Mouse (Mus musculus) intestine, embryonic 16.5 days (tissue): Measurements from ENCODE around the gene Plagl1. TPM values are rescaled to one million over a fixed set of nuclear protein-coding genes. Genes with fewer than 3 reads are reported as not detected.

Experiments used
- ATAC-seq: fragments of 200-750 bp; cut with Nextera tagmentation; 2 replicates; pipeline ENCODE4 v1.8.0; 2017; ENCODE audit warnings: moderate TSS enrichment, moderate library complexity
- H3K27ac ChIP-seq: fragments of 300-500 bp; sonication (generic); 2 replicates; pipeline ENCODE4 v1.5.1; 2014; ENCODE audit warnings: mild to moderate bottlenecking, low read length
- H3K27me3 ChIP-seq: fragments of 300-500 bp; sonication (generic); replicated peaks from 2 replicates; pipeline ENCODE4 v1.6.1; 2014; ENCODE audit warnings: low read length, control low read depth, mixed read lengths; ENCODE audit not compliant: control insufficient read depth, insufficient read depth
- H3K36me3 ChIP-seq: fragments of 300-500 bp; sonication (generic); 2 replicates; pipeline ENCODE4 v1.6.1; 2014; ENCODE audit warnings: low read length, control low read depth; ENCODE audit not compliant: control insufficient read depth, insufficient read depth
- H3K4me1 ChIP-seq: fragments of 300-500 bp; sonication (generic); 2 replicates; pipeline ENCODE4 v1.6.1; 2014; ENCODE audit warnings: low read length, control low read depth, mixed read lengths; ENCODE audit not compliant: control insufficient read depth, insufficient read depth
- H3K4me2 ChIP-seq: fragments of 300-500 bp; sonication (generic); 2 replicates; pipeline ENCODE4 v1.6.1; 2014; ENCODE audit warnings: low read depth, low read length, control low read depth
- H3K4me3 ChIP-seq: fragments of 300-500 bp; sonication (generic); 2 replicates; pipeline ENCODE4 v1.5.1; 2014; ENCODE audit warnings: mild to moderate bottlenecking, low read length
- H3K9ac ChIP-seq: fragments of 300-500 bp; sonication (generic); 2 replicates; pipeline ENCODE4 v1.6.1; 2014; ENCODE audit warnings: low read depth, low read length
- H3K9me3 ChIP-seq: fragments of 300-500 bp; sonication (generic); 2 replicates; pipeline ENCODE4 v1.6.1; 2016; ENCODE audit warnings: low read length, control low read depth; ENCODE audit not compliant: control insufficient read depth
- WGBS: fragments of 180-500 bp; shearing (Covaris S2); extraction: QIAGEN DNeasy Blood & Tissue Kit; methylation state at CpG from one replicate; pipeline ENCODE4 v1.1.7; 2014; 5-methylcytosine and 5-hydroxymethylcytosine counted together
- polyA plus RNA-seq: library from polyadenylated mRNA; unstranded; fragments of >200 nt; fragmentation: Nextera tagmentation; extraction: Ambion mirVana; gene quantifications from 2 replicates; pipeline ENCODE4 v1.2.1, GENCODE M21; 2015

The Plagl1 gene
- polyA plus RNA-seq, 1 experiment from 2014 or later, result 113 TPM

DNA sequence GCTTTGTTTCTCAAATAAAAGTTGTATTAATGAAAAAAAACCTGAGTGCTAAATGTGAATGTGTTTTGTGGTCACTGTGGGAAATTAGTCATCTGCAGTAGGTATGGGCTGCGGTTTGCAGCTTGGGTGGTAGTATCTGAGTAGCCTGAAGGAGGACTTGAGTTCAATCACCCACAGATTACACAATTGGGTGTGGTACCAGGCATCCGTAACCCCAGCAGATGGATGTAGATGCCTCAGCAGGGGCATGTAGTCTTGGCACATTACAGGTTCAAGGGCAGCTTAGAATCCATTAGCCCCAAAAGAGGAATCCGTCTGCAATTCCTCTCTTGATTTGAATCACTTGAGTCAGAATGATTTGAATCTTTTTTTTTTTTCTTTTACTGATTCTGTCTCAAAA lies 25.0 kb upstream of the Plagl1 start:
- no peaks in the 10 kb centered on the region for H3K36me3 ChIP-seq
- H3K27me3 ChIP-seq, result no peaks in the 10 kb centered on the region
- no peak for ATAC-seq
- no peak overlapping the region for H3K27ac ChIP-seq
- H3K9me3 ChIP-seq, result no peaks in the 10 kb centered on the region
- no peak overlapping the region for H3K9ac ChIP-seq
- H3K4me2 ChIP-seq, result no peak overlapping the region
- 85% methylated on average over 3 of the region's 3 CpGs for WGBS
- H3K4me3 ChIP-seq, result no peak overlapping the region
- H3K4me1 ChIP-seq, result no peaks in the 10 kb centered on the region

DNA sequence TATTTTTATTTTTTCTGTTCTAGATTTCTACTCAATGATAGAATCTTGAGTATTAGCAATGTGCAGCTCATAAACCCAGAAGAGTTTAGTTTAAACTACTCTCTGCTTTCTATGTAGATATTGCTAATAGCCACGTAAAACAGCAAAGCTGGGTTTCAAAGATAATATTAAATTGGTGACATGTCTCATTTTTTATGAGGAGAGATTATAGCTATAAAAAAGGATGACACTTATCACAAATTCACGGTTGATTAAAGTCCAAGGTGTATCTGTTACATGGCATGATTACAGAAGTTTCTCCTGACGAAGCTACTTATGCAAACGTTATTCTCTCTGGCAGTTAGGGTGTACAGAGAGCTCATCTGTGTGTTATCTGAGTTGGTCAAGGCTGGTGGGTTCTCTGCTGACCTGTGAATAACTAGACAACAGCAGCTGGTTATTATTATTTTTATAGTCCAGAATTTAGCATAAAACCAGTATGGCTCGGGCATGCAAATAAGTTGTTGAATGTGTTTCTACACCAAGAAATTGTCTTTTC lies 20.6 kb upstream of the Plagl1 start:
- no peaks in the 10 kb centered on the region for H3K36me3 ChIP-seq
- H3K27ac ChIP-seq, result no peak overlapping the region
- no peaks in the 10 kb centered on the region for H3K9me3 ChIP-seq
- no peak for ATAC-seq
- no peaks in the 10 kb centered on the region for H3K27me3 ChIP-seq
- H3K9ac ChIP-seq, result no peak overlapping the region
- no peak overlapping the region for H3K4me2 ChIP-seq
- no peaks in the 10 kb centered on the region for H3K4me1 ChIP-seq
- no peak overlapping the region for H3K4me3 ChIP-seq
- WGBS, result 79% methylated on average over 5 of the region's 5 CpGs

- H3K36me3 ChIP-seq, result no peaks in the 10 kb centered on the region
- H3K4me1 ChIP-seq, result no peaks in the 10 kb centered on the region
- no peak for ATAC-seq
- no peak overlapping the region for H3K27ac ChIP-seq
- no peak overlapping the region for H3K4me3 ChIP-seq
- WGBS, result 90% methylated on average over 11 of the region's 11 CpGs
- H3K27me3 ChIP-seq, result no peaks in the 10 kb centered on the region
- no peak overlapping the region for H3K9ac ChIP-seq
- H3K4me2 ChIP-seq, result no peak overlapping the region
- H3K9me3 ChIP-seq, result no peaks in the 10 kb centered on the region
These were observed 15.6 kb upstream of the Plagl1 start for GRCm38 (mm10) chr10:13044659-13045058.

DNA sequence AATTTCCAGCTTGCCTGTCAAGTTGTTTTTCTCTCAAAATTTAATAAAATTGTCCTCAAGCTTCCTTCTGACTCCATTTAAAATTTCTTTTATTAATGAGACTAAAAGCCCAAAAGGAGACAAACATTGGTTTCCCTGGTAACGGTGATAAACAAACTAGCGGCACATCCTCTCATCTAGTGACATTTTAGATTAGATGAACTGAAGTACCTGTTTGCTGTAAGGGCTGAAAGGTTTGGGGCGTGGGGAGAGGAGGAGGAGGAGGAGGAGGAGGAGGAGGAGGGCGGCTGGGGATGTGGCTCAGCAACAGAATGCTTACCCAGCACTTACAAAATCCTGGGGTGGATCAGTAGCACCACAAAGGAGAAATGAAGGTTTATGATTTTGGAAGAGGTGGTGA lies 12.5 kb upstream of the Plagl1 start:
- Histone ChIP-seq H3K36me3 (no peaks in the 10 kb centered on the region), H3K27ac (no peak overlapping the region), H3K9me3 (no peaks in the 10 kb centered on the region), H3K9ac (no peak overlapping the region), H3K27me3 (no peaks in the 10 kb centered on the region), H3K4me2 (no peak overlapping the region), H3K4me3 (no peak overlapping the region), H3K4me1 (no peaks in the 10 kb centered on the region)
- ATAC-seq, result no peak
- WGBS, result 39% methylated on average over 4 of the region's 4 CpGs

GRCm38 (mm10) chr10:13056863-13057381 lies 3.4 kb upstream of the Plagl1 start:
- Histone ChIP-seq H3K9ac (no peak overlapping the region), H3K4me2 (no peak overlapping the region), H3K27me3 (peaks cover 15% of the 10 kb centered on the region), H3K27ac (no peak overlapping the region), H3K4me3 (no peak overlapping the region), H3K36me3 (no peaks in the 10 kb centered on the region), H3K4me1 (peaks cover 7% of the 10 kb centered on the region), H3K9me3 (no peaks in the 10 kb centered on the region)
- 76% methylated on average over 6 of the region's 6 CpGs for WGBS
- ATAC-seq, result no peak

GRCm38 (mm10) chr10:13060821-13061671 lies 742 bp downstream of the Plagl1 start:
- H3K9me3 ChIP-seq, result no peaks in the 10 kb centered on the region
- H3K36me3 ChIP-seq, result no peaks in the 10 kb centered on the region
- peak overlapping the region; percentile 64 for H3K4me2 ChIP-seq
- H3K4me1 ChIP-seq, result peaks cover 7% of the 10 kb centered on the region
- H3K4me3 ChIP-seq, result peak overlapping the region; percentile 39
- WGBS, result 12% methylated on average over 46 of the region's 46 CpGs
- H3K27me3 ChIP-seq, result peaks cover 15% of the 10 kb centered on the region
- 0 out of 2 replicates have a peak, but pooled peaks have one; percentile 28 for ATAC-seq
- peak overlapping the region; percentile 38; the same call in 1 of the 2 replicates for H3K9ac ChIP-seq
- no peak overlapping the region for H3K27ac ChIP-seq

DNA sequence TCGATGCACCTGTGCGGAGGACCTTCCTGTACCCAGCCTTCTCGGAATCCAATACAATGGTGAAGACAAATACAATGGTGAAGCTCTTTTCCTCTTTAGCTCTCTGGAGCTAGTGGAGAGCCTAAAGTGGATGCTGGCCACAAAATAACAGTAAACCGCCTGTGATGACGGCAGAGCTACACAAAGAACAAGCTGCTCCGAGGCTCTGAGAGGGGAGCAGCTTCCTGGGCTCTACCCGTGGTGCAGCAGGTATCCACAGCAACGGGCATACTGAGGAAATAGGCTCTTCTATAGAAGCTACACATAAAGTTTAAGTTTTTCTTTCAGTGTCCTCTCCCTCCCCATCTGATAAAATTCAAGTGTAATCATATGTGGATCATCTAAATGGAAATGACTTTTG lies 2.1 kb downstream of the Plagl1 start:
- Histone ChIP-seq H3K4me1 (peaks cover 7% of the 10 kb centered on the region), H3K9ac (no peak overlapping the region), H3K27ac (no peak overlapping the region), H3K27me3 (peaks cover 15% of the 10 kb centered on the region), H3K4me2 (no peak overlapping the region), H3K9me3 (no peaks in the 10 kb centered on the region), H3K4me3 (no peak overlapping the region), H3K36me3 (no peaks in the 10 kb centered on the region)
- no peak for ATAC-seq
- WGBS, result 59% methylated on average over 8 of the region's 8 CpGs

GRCm38 (mm10) chr10:13063457-13063856 lies 3.2 kb downstream of the Plagl1 start:
- H3K9ac ChIP-seq, result no peak overlapping the region
- no peak for ATAC-seq
- H3K9me3 ChIP-seq, result no peaks in the 10 kb centered on the region
- WGBS, result 43% methylated on average over 7 of the region's 7 CpGs
- H3K36me3 ChIP-seq, result no peaks in the 10 kb centered on the region
- H3K4me2 ChIP-seq, result no peak overlapping the region
- H3K4me1 ChIP-seq, result peaks cover 7% of the 10 kb centered on the region
- H3K4me3 ChIP-seq, result no peak overlapping the region
- H3K27ac ChIP-seq, result no peak overlapping the region
- peaks cover 15% of the 10 kb centered on the region for H3K27me3 ChIP-seq

- H3K9ac ChIP-seq, result no peak overlapping the region
These were observed 4.9 kb downstream of the Plagl1 start for GRCm38 (mm10) chr10:13065129-13065752.

More at GRCm38 (mm10) chr10:13065129-13065752, 4.9 kb downstream of the Plagl1 start:
- peaks cover 14% of the 10 kb centered on the region for H3K27me3 ChIP-seq
- H3K4me3 ChIP-seq, result no peak overlapping the region
- no peak overlapping the region for H3K27ac ChIP-seq
- no peaks in the 10 kb centered on the region for H3K36me3 ChIP-seq
- H3K4me2 ChIP-seq, result no peak overlapping the region
- no peak for ATAC-seq
- 65% methylated on average over 3 of the region's 3 CpGs for WGBS
- peaks cover 7% of the 10 kb centered on the region for H3K4me1 ChIP-seq
- no peaks in the 10 kb centered on the region for H3K9me3 ChIP-seq
